Mouse (Mus musculus) neutrophil, adult 5-6 weeks (primary cell): ENCODE measurements around the gene Sult1c2. TPM values are rescaled to one million over a fixed set of nuclear protein-coding genes. Genes with fewer than 3 reads are reported as not detected.
"Not testable (repeated sequence)": the region's sequence is repeated elsewhere in the genome, so short reads cannot be mapped to it uniquely, and the experiment has no call there.

Experiments used
- ATAC-seq: fragments of 151-379, 151-347 bp; 2 replicates; pipeline ENCODE4 v1.8.0; 2017; ENCODE audit warnings: mild to moderate bottlenecking, moderate TSS enrichment; ENCODE audit not compliant: insufficient number of reproducible peaks, poor library complexity, low FRiP score, severe bottlenecking; ENCODE audit errors: extremely low read depth
- total RNA-seq: library from RNA; stranded (forward); fragments of 200-1000 nt; gene quantifications from 2 replicates; pipeline ENCODE4 v1.2.3, GENCODE M21; 2017

Gene Sult1c2
- not detected in 2 replicates for total RNA-seq

DNA sequence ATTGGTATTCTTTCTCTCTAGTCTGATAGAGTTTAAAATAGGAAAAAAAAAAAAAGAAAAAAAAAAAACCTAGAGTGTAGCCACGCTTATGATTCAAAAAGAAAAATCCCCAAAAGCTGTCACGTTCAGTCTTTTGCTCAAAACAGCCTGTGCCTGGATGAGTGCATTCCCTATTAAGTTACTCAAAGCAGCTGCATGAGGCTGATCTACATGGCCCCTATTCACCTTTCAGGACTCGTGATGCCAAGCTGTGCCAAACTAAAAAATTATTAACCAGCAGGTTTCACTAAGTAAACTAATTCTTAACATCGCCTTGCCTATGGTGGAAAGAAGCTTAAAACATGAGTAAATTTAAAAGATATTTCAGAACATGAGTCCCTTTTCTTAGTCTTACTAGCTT, at the start of gene Sult1c2:
Gene Sult1c2, minus strand, starts transcription at position 134 of the 400 bp plus-strand sequence.
- no peak for ATAC-seq

- not testable (repeated sequence) for ATAC-seq
Measured at GRCm38 (mm10) chr17:53879006-53879675, 33.0 kb upstream of the Sult1c2 start.

DNA sequence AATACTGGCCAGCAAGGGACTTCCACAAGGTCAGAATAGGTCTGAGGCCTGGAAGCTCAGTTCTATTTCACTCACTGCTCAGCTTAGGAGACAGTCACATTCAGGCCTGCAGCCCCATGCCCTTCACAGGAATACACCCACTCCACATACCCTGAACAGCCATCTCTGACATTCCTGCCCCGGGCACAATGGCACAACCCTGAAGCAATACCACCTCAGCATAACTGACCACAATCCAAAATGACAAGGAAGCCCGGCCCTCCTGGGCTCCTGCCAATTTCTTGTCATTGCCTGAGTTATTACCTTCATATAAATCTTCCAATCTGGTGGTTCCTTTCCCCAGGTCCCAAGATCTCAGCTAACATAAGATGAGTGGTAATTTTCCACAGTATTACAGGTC, 28.3 kb upstream of the Sult1c2 start:
- no peak for ATAC-seq

DNA sequence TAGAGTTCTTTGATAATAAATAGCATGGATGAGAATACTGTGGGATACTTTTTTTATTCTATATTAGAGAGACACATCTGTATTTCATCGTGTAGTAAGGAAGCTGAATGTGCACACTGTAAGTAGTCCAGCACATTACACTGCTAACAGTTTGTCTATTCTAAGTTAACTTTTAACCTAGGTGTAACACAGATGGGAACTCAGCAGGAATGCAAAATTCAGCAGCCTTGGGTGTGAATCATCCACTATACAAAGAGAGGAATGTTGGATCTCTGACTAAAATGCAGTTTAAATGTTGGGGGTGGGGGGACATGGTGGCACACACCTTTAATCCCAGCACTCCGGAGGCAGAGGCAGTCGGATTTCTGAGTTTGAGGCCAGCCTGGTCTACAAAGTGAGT, 26.1 kb upstream of the Sult1c2 start:
- ATAC-seq, result no peak

GRCm38 (mm10) chr17:53869931-53870330, 23.8 kb upstream of the Sult1c2 start:
- ATAC-seq, result no peak

- no peak for ATAC-seq
Measured at GRCm38 (mm10) chr17:53865260-53865955, 19.3 kb upstream of the Sult1c2 start.

GRCm38 (mm10) chr17:53860548-53860947, 14.4 kb upstream of the Sult1c2 start:
- no peak for ATAC-seq

DNA sequence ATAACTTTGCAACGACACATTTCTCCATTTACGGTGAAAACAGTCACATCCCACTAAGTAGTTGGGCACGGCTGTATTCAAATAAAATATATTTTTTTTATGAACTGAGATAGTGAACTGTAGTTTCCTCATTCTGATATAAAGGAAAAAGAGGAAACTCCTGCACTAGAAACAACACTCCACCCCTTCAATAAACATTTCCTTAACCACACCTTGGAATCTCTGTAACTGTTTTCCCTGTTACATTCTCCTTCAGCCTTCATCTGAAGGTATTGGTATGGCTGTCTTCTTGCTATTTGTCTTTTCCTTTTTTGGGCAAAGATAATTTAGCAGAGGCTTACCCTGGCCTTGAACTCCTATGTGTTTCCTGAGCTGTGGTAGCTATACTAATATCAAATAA, 8.9 kb upstream of the Sult1c2 start:
- no peak for ATAC-seq

GRCm38 (mm10) chr17:53845796-53846195, 343 bp downstream of the Sult1c2 start:
- no peak for ATAC-seq

- ATAC-seq, result no peak
Measured at GRCm38 (mm10) chr17:53833366-53833765, 12.8 kb downstream of the Sult1c2 start.

GRCm38 (mm10) chr17:53803974-53804373, 42.2 kb downstream of the Sult1c2 start:
- ATAC-seq, result not testable (repeated sequence)

GRCm38 (mm10) chr17:53783381-53783780, 62.8 kb downstream of the Sult1c2 start:
- no peak for ATAC-seq

Other genes with a start within 250 kb of the Sult1c2 start
- 1.0 TPM in 1 of 2 replicates, not detected in the other for gene Sgo1, start 157.0 kb downstream of the Sult1c2 start, total RNA-seq
- not detected in 2 replicates for gene Sult1c1, start 144.3 kb upstream of the Sult1c2 start, total RNA-seq